Mouse (Mus musculus) small intestine, adult 2 months (tissue): ENCODE measurements around the gene Kat7.

Source experiments
- CTCF ChIP-seq: fragments of 200-500 bp; IDR thresholded peaks from 2 replicates; pipeline ENCODE4 v1.5.1; 2012; ENCODE audit warnings: low read depth, mild to moderate bottlenecking, control low read depth, inconsistent platforms, low read length, moderate library complexity, mixed read lengths; ENCODE audit not compliant: insufficient replicate concordance, insufficient read length; ENCODE audit errors: extremely low read depth
- POLR2A ChIP-seq: fragments of 200-500 bp; IDR thresholded peaks from 2 replicates; pipeline ENCODE4 v1.6.1; 2012; ENCODE audit warnings: low read depth, mild to moderate bottlenecking, control low read depth, inconsistent platforms, low read length, moderate library complexity

DNA sequence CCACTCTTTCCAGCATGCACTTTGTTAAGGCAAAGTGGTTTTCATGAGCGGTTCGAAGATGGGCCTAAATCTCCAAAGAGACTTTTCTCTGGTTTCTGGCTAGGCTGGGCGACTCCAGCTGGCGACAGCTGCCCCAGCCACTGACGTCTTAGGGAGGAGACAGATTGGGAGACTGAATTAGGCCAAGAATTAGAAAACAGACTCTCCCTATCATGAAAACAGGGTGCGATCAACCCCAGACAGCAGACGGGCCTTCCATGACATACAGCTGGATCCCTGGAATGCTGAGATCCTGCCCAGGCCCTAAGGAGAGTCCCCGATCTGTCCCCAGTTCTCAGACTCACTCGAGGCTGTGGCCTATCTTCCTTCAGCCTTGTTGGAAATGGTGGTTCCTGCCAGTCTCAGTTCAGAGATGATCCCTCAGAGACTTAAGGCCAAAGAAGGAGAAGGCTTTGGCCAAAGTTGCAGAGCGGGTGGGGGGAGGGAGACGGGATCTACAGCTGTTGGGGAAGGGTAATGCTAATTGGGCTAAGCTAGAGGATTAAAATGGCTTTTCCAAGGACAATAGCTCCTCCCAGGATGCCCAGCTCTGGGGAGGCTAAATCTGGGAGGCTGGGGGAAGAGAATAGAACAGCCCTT lies 46.1 kb downstream of the Kat7 start:
- TF ChIP-seq POLR2A: no peak
- TF ChIP-seq CTCF: no peak
